Mouse (Mus musculus): ENCODE measurements around the gene Slc2a13.

Slc2a13 gene

DNA sequence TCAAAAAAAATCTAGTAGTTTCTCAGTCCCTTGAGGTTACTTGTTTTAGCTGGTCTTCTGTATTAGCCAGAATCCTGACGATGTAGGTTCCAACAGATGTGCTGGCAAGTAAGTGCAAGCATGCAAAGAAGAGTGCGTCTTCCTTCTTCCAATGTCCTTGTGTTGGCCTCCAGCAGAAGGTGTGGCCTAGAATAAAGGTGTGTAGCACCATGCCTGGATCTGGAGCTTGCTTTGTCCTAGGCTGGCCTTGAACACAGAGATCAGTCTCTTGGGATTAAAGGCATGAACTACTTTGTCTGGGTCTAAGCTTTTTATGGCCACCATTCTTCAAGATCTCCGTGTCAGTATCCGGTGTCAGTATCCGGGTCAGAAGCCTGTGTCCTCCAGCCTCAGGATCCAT lies 293.5 kb downstream of the Slc2a13 start:
- DNase-seq (ENCODE audit: low read depth, low spot score) = no peak

DNA sequence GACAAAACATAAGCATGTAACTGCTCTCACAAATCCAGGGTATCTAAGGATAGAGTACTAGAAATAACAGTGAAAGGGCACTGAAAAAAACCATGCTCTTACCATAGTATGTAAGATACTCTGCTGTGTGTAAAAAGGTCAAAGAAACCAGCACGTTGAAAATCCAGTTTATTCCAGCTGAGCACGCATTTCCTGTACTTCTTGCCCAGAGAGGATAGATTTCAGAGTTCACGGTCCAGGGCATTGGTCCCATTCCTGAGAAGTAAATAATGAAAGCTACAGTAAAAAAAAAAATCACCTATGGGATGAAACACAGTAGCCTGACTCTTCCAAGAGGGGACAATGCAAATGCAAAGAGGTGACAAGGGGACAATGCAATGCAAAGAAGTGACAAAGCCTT lies 297.1 kb downstream of the Slc2a13 start:
- DNase-seq (ENCODE audit: low read depth, low spot score) = no peak

DNA sequence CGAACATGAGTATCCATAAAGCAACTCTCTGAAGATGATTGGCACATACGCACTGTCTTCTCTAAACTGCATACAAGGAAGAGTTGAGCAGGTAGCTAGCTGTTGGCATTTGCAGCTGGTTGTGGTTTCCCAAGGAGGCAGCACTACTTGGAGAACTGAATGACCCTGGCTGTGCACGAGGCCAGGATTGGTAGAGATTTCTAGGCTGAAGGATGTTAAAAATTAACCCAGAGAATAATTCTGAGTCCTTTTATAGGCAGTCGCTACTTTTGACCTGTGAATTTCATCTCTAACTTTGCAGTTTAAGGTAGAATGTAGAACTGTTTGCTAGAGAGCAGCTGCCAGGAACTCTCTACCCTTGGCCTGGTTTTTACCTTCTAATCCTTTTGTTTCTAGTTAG lies 304.5 kb downstream of the Slc2a13 start:
- DNase-seq (ENCODE audit: low read depth, low spot score) = no peak

DNA sequence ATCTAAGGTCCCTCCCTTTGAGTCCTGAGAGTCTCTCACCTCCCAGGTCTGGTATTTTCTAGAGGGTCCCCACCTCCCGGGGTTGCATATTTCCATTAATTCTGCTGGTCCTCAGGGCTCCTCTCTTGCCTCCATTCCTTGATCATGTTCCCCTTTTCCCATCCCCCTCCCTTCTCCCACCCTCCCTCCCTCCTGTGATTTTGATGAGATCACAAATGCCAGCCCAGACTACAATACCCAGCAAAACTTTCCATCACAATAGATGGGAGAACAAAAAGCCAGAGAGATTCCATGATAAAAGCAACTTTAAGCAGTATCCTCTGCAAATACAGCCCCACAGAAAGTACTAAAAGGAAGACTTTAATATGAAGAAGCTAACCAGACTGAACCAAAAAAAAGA lies 309.1 kb downstream of the Slc2a13 start:
- peak; percentile 51 for DNase-seq (ENCODE audit: low read depth, low spot score)

DNA sequence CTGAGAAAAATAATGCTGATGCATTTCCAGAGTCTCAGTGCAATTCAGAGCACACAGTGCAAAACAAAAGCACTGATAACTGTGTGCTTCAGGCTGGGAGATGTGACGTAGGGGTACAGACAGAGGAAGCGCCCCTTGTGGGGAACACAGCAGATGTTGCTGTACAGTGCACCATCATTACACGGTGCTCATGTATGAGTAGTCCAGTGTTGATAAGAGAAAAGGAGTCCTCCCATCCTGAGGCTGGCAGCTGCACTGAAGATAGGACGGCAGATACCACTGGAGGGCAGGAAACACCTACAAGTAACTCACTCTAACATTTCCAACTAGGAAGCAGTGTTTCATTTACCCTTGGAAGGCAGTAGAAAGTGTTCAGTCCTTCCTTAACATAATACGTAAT lies 312.5 kb downstream of the Slc2a13 start:
- DNase-seq (ENCODE audit: low read depth, low spot score) = no peak

DNA sequence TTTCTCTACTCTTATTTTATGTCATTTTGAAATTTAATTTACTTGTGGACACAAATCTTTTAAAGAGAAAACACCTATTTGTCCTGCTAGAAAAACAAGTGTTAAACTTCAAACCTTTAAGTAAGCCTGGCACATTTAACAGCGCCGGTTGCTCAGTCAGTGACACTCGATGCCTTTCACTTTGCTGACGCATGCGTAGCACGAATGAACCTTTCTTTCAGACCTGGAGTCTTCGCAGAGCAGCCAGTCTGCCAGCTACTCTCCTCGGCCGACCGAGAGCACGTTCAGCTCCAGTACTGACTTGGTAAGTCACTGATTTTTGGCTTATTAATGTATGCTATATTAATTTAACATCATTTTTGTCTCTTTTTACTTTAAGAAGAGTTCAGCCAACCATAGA lies 315.9 kb downstream of the Slc2a13 start:
- DNase-seq (ENCODE audit: low read depth, low spot score) = no peak

DNA sequence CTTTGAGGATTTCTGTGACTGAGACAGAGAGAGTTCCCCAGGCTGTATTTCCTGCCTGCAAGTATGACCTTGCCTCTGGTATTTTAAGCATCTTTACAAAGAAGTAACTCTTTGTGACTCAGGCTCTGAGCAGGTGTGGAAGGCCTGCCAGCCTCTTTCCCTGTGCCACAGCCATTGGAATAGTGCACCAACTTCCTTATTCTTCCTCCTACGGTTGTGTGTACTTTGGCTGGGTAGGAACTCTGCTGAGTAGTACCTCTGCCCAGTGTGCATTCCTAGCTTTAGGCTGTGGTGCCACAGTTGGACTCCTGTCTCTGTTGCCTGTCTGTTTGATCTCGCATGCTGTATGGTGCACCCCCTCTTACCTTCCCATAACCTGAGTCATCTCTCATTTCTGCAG lies 317.8 kb downstream of the Slc2a13 start:
- no peak for DNase-seq (ENCODE audit: low read depth, low spot score)

DNA sequence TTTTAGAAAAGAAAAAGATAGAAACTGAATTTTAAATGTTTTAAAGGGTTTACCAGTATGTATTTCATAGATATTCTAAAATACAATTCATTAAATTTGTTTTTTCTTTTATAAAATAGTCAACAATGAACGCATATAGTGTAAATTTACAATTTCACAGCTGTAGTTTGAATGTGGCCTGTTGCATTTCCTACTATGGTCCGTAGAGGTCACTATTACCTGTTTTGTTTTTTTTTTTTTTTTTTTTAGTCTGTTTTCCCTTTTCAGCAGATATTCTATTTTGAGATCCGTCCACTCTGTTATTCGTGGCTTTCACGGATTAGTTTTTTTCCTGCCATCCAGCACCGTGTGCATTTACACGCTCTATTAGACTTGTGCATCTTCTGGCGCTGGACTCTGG lies 320.1 kb downstream of the Slc2a13 start:
- no peak for DNase-seq (ENCODE audit: low read depth, low spot score)

DNA sequence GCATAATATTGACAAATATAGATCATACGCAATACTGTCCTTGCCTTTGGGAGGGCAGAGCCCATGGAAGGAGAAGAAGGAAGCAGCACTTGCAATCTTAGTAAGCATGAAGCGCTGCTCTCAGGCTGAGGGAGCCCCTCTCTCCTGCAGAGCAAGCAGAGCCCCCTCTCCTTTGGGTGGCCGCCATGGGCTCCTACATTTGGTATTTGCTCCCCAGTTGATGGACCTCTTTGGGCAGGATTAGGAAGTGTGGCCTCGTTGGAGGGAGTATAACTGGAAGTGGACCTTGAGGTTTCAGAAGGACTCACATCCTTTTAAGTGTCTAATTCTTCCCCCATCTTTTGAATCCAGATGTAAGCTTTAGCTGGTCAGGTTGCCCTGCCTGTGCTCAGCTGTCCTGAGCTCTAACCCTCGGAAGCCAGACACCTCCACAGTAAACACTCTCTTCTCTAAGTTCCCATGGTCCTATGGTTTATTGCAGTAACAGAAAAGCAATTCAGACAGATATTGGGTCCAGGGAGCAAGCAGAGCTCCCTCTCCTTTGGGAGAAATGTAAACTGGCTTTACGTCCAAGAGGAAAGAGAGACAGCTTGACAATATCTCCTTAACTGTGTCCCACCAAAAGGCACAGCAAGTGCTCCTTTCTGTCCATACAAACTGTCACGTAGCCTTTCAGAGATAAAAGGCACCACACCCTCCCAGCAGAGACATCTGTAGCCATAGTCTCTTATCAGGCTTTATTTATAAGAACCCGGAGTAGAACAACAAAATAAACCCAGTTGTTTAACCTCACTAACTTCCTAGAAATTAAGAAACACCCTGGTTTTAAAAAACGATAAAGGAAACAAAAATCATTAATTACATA lies 321.3 kb downstream of the Slc2a13 start:
- DNase-seq (ENCODE audit: low read depth, low spot score) = no peak

DNA sequence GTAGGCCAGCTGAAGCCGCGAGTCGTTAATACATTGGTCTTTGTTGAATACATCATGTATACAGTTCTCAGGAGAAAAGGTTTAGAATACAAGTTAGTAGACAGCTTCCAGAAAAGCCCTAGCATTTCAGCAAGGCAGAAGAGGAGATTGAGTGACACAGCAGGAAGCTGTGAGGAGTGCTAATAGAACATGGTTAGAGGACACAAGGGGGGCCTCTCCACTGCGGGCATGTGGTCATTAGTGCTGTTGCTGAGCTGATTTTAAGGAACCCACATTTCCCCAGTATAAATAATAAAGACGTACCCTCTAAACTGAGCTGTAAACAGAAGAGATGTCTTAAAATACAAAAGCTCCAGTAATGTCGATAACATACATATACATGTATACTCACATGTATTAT lies 322.2 kb downstream of the Slc2a13 start:
- DNase-seq (ENCODE audit: low read depth, low spot score) = no peak

DNA sequence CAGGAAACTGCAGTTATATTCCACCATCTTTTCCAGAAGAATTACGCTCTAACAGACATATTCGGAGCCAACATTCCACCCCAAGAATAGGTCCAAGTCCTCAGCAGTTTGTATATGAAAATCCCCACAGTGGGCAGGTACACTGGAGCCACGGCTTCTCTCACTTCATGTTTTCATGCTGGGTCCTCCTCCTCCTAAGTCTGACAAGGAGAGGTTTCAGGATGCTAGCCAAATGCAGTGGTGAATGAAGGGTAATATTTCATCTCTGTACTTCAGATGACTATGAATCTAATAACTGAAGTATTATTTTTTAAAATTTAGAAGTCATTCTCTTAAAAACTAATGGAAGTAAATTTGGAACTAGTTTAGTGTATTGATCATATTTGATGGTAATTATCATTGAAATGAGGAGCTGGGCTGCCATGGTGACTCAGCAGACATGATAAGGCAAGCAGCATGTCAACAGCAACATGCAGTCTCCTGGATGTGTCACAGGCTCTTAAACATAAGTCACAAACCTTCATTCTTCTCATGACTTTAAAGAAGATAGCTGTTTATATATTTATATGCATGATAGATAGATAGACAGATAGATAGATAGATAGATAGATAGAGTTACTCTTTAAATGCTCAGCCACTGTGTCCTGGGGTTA lies 332.3 kb downstream of the Slc2a13 start:
- DNase-seq (ENCODE audit: low read depth, low spot score) = no peak

DNA sequence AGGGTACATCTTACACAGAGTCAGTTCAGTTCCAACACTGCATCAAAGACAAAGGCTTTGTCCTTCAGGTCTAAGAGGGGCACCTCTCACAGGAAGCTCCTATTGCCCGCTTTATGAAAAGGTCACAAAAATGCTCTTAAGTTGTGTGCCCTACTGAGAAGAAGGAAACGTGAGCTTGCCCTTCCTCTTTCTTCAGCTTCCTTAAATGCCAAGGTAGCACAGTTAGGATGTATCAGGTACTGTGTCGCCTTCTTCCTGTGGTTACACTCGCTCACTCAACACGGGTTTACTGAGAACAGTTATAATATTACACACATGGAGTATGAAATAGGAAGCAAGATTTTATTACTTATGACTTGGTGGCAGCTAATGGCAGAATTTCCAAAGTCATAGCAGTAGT lies 335.8 kb downstream of the Slc2a13 start:
- no peak for DNase-seq (ENCODE audit: low read depth, low spot score)

Data from ES-CJ7 (cell line).